Mouse (Mus musculus) MEL (cell line): ENCODE measurements at regions not wholly inside any gene's neighbourhood (a gene's known extent, or its start where the extent isn't known, plus 50 kb on each side); places are given as distances from the start of the nearest gene placed in this dataset.

ENCODE experiments used
- BHLHE40 ChIP-seq: IDR thresholded peaks from 2 replicates; pipeline ENCODE4 v1.6.1; 2012; ENCODE audit warnings: low read depth, mild to moderate bottlenecking, inconsistent platforms, low read length, improper control_type of control experiment, borderline replicate concordance
- CHD2 ChIP-seq: IDR thresholded peaks from 2 replicates; pipeline ENCODE4 v1.6.1; 2011; ENCODE audit warnings: low read length, improper control_type of control experiment
- CTCF ChIP-seq, 3 experiments: IDR thresholded peaks in 2 of 3; conservative IDR thresholded peaks in 1 of 3; 2 replicates each; pipeline ENCODE4 v1.5.1; 2011 to 2012; ENCODE audit warnings: low read length in 3 of 3, low read depth in 2 of 3, mild to moderate bottlenecking in 2 of 3, improper control_type of control experiment in 1 of 3, inconsistent platforms in 1 of 3, mixed read lengths in 1 of 3, moderate library complexity in 1 of 3; ENCODE audit not compliant: control insufficient read depth in 1 of 3, insufficient read depth in 1 of 3, poor library complexity in 1 of 3, severe bottlenecking in 1 of 3
- GATA1 ChIP-seq: IDR thresholded peaks from 2 replicates; pipeline ENCODE4 v1.6.1; 2011; ENCODE audit warnings: low read depth, low read length, improper control_type of control experiment
- HCFC1 ChIP-seq: IDR thresholded peaks from 2 replicates; pipeline ENCODE4 v1.6.1; 2012; ENCODE audit warnings: low read depth, mild to moderate bottlenecking, inconsistent platforms, low read length, improper control_type of control experiment, moderate library complexity
- KAT2A ChIP-seq: conservative IDR thresholded peaks from 2 replicates; pipeline ENCODE4 v1.6.1; 2012; ENCODE audit warnings: low read depth, low read length, improper control_type of control experiment, inconsistent platforms

DNA sequence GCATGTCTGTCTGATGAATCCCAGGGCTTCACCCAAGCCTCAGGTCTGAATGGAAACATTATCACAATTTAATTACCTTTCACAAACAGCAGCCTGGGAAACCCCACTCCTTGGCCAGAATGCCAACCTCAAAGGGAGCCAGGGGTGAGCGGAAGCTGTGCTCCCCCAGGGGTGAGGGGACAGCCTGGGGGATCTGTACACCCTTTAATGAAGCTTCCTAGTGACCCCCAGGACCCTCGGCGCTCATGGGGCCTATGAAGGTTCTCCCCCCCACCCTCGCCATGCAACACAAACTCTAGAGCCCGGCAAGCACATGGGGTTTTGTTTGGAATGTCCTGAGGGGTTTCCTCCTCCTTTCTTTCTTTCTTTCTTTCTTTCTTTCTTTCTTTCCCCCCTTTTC is 167.1 kb downstream of the Inhbb start:
- TF ChIP-seq BHLHE40 (no peak), KAT2A (no peak), GATA1 (no peak), CTCF (IDR thresholded peaks at IDR 0.05 in 2 of 3, conservative IDR thresholded peaks at IDR 0.05 in 1 of 3; ENCODE audit: control insufficient read depth in 1 of 3, insufficient read depth in 1 of 3, low read depth in 2 of 3, low read length in 3 of 3, poor library complexity in 1 of 3, severe bottlenecking in 1 of 3) (no peak), HCFC1 (no peak), CHD2 (no peak)
